ENCODE assay signal across 8 mouse cellular contexts in the genomic region with DNA sequence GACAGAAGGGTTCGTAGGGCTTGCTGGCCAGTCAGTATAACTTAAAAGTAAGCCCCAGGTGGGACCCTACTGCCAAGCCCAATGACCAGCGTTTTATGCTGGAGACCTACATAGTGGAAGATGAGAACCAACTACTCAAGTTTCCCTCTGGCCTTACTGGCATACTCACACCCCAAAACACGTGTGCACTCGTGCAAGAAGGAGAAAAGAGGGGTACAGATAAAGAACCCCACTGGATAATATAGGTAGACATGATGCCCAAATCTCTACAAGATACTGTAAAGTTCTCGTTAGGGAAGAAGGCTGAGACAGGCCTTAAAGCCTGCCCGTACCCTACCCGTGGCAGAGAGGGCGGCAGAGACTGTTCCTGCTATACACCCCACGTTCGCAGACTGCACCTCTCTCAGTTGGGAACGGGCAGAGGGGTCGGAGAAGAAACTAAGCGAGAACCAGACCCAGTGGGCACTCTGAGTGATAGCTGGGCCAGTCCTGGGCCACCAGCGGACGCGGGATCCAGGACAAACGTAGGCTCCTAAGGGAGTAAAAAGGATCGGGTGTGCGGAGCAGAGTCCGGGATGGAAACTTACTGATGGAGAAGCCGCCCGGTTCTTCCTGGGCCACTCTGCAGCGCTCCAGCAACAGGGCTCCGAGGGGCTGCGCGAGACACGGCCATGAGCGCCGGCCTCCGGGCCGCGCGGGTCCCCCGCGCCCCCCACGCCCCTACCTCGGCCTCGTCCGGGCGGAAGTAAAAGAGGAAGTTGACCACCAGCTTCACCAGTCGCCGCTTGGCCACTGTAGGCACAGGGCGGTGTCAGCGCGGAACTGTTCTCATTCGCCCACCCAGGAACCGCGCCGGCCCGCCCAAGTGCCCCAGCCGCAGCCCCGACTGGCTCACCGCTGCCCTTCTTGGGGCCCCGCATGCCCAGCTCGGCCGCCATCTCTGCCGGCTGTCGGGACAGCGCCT. TPM values are rescaled to one million over a fixed set of nuclear protein-coding genes. Genes with fewer than 3 reads are reported as not detected.
DNase-seq lines count a peak whose midpoint lies in the region; ATAC-seq and TF ChIP-seq lines count a peak whose summit lies in the region.

No protein-coding gene starts in this region.

- H3K4me3 ChIP-seq in spleen, adult 2 months (ENCODE audit: extremely low read depth, insufficient read depth, insufficient read length): peak overlapping the region; percentile 94
- peak overlapping the region; percentile 97 for H3K4me3 ChIP-seq in midbrain, embryonic 10.5 days

- no peaks in the 10 kb centered on the region for H3K27me3 ChIP-seq in spleen, adult 2 months (ENCODE audit: control insufficient read depth, insufficient read depth, low read length)
- H3K27me3 ChIP-seq in midbrain, embryonic 10.5 days (ENCODE audit: low read depth, poor library complexity, severe bottlenecking): no peaks in the 10 kb centered on the region

- peaks cover 4% of the 10 kb centered on the region; the same call in 1 of the 2 replicates for H3K4me1 ChIP-seq in spleen, adult 2 months (ENCODE audit: control insufficient read depth, insufficient read depth, insufficient read length)
- peaks cover 43% of the 10 kb centered on the region for H3K4me1 ChIP-seq in midbrain, embryonic 10.5 days

- no peaks in the 10 kb centered on the region for H3K9me3 ChIP-seq in midbrain, embryonic 10.5 days (replicated peaks)

- H3K36me3 ChIP-seq in spleen, adult 2 months (ENCODE audit: control insufficient read depth, insufficient read depth, low read length): peaks cover 23% of the 10 kb centered on the region
- peaks cover 69% of the 10 kb centered on the region for H3K36me3 ChIP-seq in midbrain, embryonic 10.5 days

- TF ChIP-seq POLR2A in spleen, adult 2 months (IDR thresholded peaks at IDR 0.05; ENCODE audit: low read depth, low read length): no peak

- TF ChIP-seq CTCF in spleen, adult 2 months (IDR thresholded peaks at IDR 0.05; ENCODE audit: extremely low read depth, insufficient read depth, insufficient read length, insufficient replicate concordance): no peak

- no peak for DNase-seq in cerebellum, postnatal 14 days
- DNase-seq in spleen, adult 2 months (ENCODE audit: low read depth in 1 of 2, low spot score in 2 of 2): peak in 1 of 2 experiments; percentile 18
- DNase-seq in spleen, postnatal 14 days (ENCODE audit: low spot score in 2 of 2): no peak
- DNase-seq in induced T-regulatory cell, adult 2 months (ENCODE audit: low read depth): peak; percentile 46
- DNase-seq in midbrain, embryonic 10.5 days (ENCODE audit: low spot score): no peak
- no peak for DNase-seq in adrenal gland, adult 8-10 months
- DNase-seq in gastrocnemius, adult 8-10 months (ENCODE audit: low spot score in 2 of 2): no peak

- peak overlapping the region; percentile 100 for H3K27ac ChIP-seq in spleen, adult 2 months (ENCODE audit: insufficient read depth, low read length)
- peak overlapping the region; percentile 99 for H3K27ac ChIP-seq in midbrain, embryonic 10.5 days (replicated peaks)

- peak; percentile 28; the same call in 1 of the 2 replicates for ATAC-seq in cerebellum, adult (ENCODE audit: insufficient number of reproducible peaks, low FRiP score, low TSS enrichment)

- 3% methylated on average over 59 of the region's 59 CpGs for WGBS in spleen, adult 2 months
- WGBS in midbrain, embryonic 10.5 days: 4% methylated on average over 59 of the region's 59 CpGs

RNA-seq across cellular contexts. Expression of a gene that starts 0.5 kb away (rescaled TPM):
- 38.7 and 54.3 TPM in 2 replicates for polyA plus RNA-seq in spleen, adult 2 months (2012; rRNA removed)
- polyA plus RNA-seq in midbrain, embryonic 10.5 days (2016; fragmentation: Nextera tagmentation; extraction: Ambion mirVana): 108 and 112 TPM in 2 replicates
- 10 to 100 TPM; 52.0 to 78.6 (median 55.5) TPM for total RNA-seq in adrenal gland, adult 8-10 months (2022)
- 10 to 100 TPM; 26.0 to 33.2 (median 29.9) TPM for total RNA-seq in gastrocnemius, adult 8-10 months (2022)

RNA-seq across cellular contexts. Expression of a gene that starts 1.0 kb away (rescaled TPM):
- 71.8 and 97.5 TPM in 2 replicates for polyA plus RNA-seq in spleen, adult 2 months (2012; rRNA removed)
- polyA plus RNA-seq in midbrain, embryonic 10.5 days (2016; fragmentation: Nextera tagmentation; extraction: Ambion mirVana): 184 and 191 TPM in 2 replicates
- total RNA-seq in adrenal gland, adult 8-10 months (2022): 100 to 1,000 TPM in 3 of 4 experiments, 10 to 100 TPM in 1; 92.4 to 130 (median 107) TPM
- total RNA-seq in gastrocnemius, adult 8-10 months (2022): 10 to 100 TPM; 24.2 to 34.4 (median 32.0) TPM

RNA-seq across cellular contexts. Expression of a gene that starts 7.6 kb away (rescaled TPM):
- 1.3 and 2.3 TPM in 2 replicates for polyA plus RNA-seq in spleen, adult 2 months (2012; rRNA removed)
- 0.07 TPM in 1 of 2 replicates, not detected in the other for polyA plus RNA-seq in midbrain, embryonic 10.5 days (2016; fragmentation: Nextera tagmentation; extraction: Ambion mirVana)
- 1 to 10 TPM in 1 of 4 experiments, under 1 TPM in 3; 0.20 to 1.3 (median 0.68) TPM for total RNA-seq in adrenal gland, adult 8-10 months (2022)
- total RNA-seq in gastrocnemius, adult 8-10 months (2022): under 1 TPM in 3 of 4 experiments, not detected in 1; 0.22 to 0.40 (median 0.24) TPM

RNA-seq across cellular contexts. Expression of a gene that starts 15.8 kb away (rescaled TPM):
- not detected in 2 replicates for polyA plus RNA-seq in spleen, adult 2 months (2012; rRNA removed)
- 0.44 and 0.71 TPM in 2 replicates for polyA plus RNA-seq in midbrain, embryonic 10.5 days (2016; fragmentation: Nextera tagmentation; extraction: Ambion mirVana)
- 10 to 100 TPM in 2 of 4 experiments, 1 to 10 TPM in 2; 5.7 to 23.4 (median 12.4) TPM for total RNA-seq in adrenal gland, adult 8-10 months (2022)
- 100 to 1,000 TPM; 455 to 508 (median 490) TPM for total RNA-seq in gastrocnemius, adult 8-10 months (2022)

RNA-seq across cellular contexts. Expression of a gene that starts 29.0 kb away (rescaled TPM):
- 730 and 862 TPM in 2 replicates for polyA plus RNA-seq in spleen, adult 2 months (2012; rRNA removed)
- polyA plus RNA-seq in midbrain, embryonic 10.5 days (2016; fragmentation: Nextera tagmentation; extraction: Ambion mirVana): 2,246 and 2,347 TPM in 2 replicates
- total RNA-seq in adrenal gland, adult 8-10 months (2022): 1,000 to 10,000 TPM in 1 of 4 experiments, 100 to 1,000 TPM in 3; 825 to 1,012 (median 923) TPM
- total RNA-seq in gastrocnemius, adult 8-10 months (2022): 1,000 to 10,000 TPM in 1 of 4 experiments, 100 to 1,000 TPM in 3; 735 to 1,031 (median 850) TPM
